Mouse (Mus musculus) thymus, postnatal 10 days (tissue): ENCODE data around the gene Kiss1.
"Not testable (repeated sequence)": the region's sequence is repeated elsewhere in the genome, so short reads cannot be mapped to it uniquely, and the experiment has no call there.

Experiments used
- DNase-seq, 2 experiments: peaks; one replicate each; pipeline ENCODE4 v3.0.0; 2021; ENCODE audit warnings: low spot score in 2 of 2

The Kiss1 gene

DNA sequence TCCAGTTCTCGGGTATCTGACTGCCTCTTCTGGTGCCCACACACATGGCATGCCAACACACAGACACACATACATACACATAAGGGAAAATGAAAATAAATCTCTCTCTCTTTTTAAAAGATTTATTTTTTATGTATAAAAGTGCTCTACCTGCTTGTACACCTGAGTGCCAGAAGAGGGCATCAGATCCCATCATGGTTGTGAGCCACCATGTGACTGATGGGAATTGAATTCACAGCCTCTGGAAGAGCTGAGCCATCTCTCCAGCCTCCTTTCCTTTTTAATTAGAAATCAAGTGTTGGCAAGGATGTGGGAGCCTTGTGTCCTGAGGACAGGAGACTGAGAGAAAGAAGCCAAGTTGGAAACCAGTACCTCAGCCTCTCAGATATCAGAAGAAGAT, 4.5 kb upstream of the Kiss1 start:
- DNase-seq: no peak

DNA sequence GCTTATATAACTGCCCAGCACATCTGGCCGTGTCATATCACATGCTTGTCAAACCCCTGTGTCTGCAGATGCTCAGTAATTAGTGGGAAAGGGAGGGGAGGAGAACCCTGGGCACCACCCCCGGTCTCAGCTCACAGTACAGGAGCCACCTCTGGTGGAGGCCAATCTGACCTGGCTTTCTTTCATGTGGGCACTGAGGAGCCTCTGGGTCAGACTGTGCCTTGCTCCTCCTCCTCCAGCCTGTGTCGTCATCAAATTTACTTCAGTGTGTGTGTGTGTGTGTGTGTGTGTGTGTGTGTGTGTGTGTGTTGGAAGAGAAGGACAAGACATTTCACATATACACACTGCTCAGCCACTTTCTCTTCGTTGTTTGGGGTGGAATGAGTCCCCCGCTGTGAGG, 1.7 kb downstream of the Kiss1 start:
- no peak for DNase-seq

- no peak for DNase-seq
These were observed 4.3 kb downstream of the Kiss1 start for GRCm38 (mm10) chr1:133325951-133326350.

DNA sequence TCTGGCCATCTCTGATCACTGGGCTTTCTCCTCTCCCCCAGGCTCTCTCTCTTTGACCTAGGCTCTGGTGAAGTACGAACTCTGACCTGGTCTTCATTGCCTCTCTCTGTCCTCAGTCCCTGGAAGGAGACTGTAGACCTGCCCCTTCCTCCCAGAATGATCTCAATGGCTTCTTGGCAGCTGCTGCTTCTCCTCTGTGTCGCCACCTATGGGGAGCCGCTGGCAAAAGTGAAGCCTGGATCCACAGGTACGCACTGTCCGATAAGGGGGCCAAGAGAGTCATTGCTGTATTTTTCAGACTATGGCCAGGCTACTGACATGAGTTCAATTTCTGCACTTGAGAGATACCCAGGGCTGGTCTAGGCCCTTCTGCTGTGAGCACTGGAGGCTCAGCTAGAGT, 5.4 kb downstream of the Kiss1 start:
- no peak for DNase-seq

- no peak for DNase-seq
These were observed 6.7 kb downstream of the Kiss1 start for GRCm38 (mm10) chr1:133328299-133328795.

GRCm38 (mm10) chr1:133328896-133329637, 7.4 kb downstream of the Kiss1 start:
- DNase-seq: peak in 1 of 2 experiments; percentile 17

GRCm38 (mm10) chr1:133329638-133329964, 7.9 kb downstream of the Kiss1 start:
- no peak for DNase-seq

- no peak for DNase-seq
These were observed 9.5 kb downstream of the Kiss1 start for GRCm38 (mm10) chr1:133331142-133331541.

DNA sequence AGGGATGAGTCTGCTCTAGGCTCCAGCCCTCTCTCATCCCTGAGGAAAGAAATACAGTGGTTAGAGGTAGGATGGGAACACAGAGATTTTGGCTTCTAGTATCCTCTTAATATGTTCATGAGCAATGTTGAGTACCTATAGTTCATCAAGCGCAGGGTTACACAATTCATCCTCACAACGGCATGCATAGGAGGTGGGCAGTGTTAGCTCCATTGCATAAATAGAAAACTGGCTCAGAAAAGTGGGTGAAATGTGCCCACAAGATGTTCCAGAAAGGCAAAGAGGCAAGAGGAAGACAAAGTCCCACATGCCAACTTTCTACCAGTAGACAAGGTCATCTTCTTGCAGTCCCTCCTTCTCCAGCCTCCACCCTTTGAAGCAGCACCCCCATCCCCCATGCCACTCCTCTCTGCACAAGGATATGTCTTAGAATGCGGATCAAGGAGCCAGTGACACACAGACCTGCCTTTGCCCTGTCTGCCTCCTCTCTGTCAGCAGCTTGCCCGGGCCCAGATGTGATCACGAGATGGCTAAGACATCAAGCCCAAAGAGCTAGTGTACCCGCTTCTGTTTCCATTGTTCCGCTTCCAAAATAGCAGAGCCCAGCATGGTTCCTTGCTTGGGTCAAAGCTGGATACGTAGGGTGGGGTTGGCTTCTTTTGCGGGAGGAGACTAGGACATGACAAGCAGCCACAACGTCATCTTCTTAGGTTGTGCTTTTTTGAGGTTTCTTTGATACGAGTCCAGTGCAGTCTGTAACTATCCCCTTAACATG, 11.2 kb downstream of the Kiss1 start:
- DNase-seq: no peak

- DNase-seq: no peak
These were observed 12.3 kb downstream of the Kiss1 start for GRCm38 (mm10) chr1:133333937-133334336.

DNA sequence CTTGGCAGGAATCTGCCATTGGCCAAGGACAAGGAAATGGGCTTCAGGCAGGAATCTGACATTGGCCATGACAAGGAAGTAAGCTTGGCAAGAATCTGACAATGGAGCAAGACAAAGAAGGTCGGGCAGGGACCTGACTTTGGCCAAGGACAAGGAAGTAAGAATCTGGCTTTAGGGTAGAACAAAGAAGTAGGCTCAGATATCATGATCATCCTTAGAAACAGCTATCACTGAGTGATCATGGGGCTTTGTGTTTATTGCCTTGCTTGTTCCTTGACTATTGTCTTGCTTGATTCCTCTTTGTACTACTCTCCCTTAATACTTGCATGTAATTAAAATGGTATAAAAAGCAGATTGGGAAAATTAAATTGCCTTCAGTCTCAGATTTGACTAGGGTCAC, 18.7 kb downstream of the Kiss1 start:
- not testable (repeated sequence) for DNase-seq

DNA sequence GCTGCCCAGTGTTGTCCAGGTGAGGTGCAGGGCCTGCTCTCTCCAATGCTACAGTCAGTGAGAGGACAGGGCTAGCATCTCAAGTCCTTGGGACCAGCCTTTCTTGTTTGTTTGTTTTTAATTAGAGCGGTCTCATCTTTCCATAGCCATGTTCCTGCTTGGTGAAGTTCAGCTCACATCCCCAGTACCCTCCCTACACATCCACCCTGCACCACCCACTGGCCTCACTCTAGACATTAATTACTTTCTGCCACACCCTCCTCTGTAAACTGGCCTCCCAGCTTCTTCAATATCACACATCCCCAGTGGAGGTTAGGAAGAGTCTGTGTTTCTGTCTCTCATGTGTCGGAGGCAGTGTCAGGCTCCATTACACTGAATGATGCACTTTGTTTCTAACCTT, 22.7 kb downstream of the Kiss1 start:
- DNase-seq: no peak

GRCm38 (mm10) chr1:133346531-133346930, 24.9 kb downstream of the Kiss1 start:
- DNase-seq: no peak

DNA sequence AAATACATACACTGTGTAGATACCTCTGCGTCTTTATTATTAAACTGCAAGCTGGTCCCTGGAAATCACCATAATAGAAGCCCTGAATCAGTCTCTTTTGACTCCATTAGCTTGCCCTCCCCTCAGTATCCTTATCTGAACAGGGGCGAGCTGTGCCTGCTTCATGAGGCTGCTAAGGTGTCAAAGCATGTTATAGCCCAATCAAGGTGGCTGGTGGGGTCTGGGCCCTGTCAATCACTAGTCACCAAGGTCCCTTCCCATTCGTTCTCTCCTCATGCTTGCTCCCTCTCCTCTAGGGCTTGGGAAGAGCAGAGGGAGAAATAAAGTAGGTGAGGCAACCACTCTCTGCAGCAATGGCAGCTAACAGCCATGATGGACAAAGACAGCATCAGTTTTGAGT, 25.6 kb downstream of the Kiss1 start:
- DNase-seq: no peak

- DNase-seq: no peak
These were observed 26.2 kb downstream of the Kiss1 start for GRCm38 (mm10) chr1:133347693-133348520.

GRCm38 (mm10) chr1:133350210-133350609, 28.5 kb downstream of the Kiss1 start, which contains the start of gene Ren1:
Ren1 (plus strand) TSS chr1:133350510.
- DNase-seq: no peak

DNA sequence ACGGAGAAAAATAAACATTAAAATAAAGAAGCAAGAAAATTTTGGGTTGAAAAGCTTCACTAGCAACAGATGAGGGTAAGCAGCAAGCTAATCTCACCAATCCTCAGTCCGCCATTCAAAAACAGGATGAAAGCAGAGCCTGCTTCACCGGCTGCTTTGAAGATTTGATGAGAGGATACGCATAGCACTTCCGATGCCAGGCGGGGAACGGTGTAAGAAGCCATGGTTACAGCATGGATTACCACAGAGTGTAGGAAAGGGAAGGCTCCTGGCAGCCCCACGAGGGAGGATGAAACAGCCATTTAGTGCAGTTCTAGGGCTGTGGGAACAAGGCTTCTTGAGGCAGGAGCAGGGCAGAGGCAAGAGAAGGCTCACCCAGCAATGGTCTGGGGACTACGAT, 30.1 kb downstream of the Kiss1 start:
- no peak for DNase-seq

GRCm38 (mm10) chr1:133353371-133353809, 31.7 kb downstream of the Kiss1 start:
- DNase-seq: peak; percentile 61 to 74

DNA sequence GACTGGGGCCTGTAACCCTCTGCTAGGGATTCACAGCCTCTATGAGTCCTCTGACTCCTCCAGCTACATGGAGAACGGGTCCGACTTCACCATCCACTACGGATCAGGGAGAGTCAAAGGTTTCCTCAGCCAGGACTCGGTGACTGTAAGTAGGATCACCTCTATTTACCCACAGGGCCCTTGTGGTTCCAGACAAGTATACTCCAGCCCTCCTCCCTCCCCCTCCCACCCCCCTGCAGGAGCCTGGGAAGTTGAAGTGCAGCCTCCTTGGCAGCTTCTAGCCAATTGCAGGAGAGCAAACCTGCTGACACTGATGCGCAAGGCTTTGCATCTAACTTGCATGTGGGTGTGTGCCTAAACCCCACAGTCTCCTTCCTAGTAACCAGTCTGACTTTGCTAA, 33.8 kb downstream of the Kiss1 start:
- DNase-seq: no peak

DNA sequence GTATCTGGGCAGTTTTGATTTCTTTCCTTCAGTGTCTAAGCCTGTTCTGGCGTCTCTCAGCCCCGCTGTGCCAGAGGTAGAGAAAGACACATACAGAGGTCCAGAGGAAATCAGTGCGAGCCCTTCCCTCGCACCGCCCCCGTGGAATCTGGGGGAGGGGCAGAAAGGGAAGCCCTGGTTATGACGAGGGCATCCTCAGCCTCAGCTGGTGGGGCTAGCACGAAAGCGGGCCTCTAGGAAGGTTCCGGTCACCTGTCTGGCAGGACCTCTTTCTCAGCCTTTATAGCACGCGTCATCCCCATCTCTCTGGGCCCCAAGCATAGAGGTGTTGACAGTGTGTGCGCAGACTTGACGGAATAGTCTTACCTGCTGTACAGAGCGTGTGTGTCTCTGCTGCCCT, 34.2 kb downstream of the Kiss1 start:
- DNase-seq: no peak

- DNase-seq: no peak
These were observed 34.7 kb downstream of the Kiss1 start for GRCm38 (mm10) chr1:133356330-133356729.

GRCm38 (mm10) chr1:133361006-133361405, 39.3 kb downstream of the Kiss1 start:
- no peak for DNase-seq
